Mouse (Mus musculus) neural tube, embryonic 15.5 days (tissue): Measurements from ENCODE around the gene Atxn3. TPM values are rescaled to one million over a fixed set of nuclear protein-coding genes. Genes with fewer than 3 reads are reported as not detected.

Experiments used
- ATAC-seq: fragments of 200-750 bp; cut with Nextera tagmentation; 2 replicates; pipeline ENCODE4 v1.8.0; 2017; ENCODE audit warnings: mild to moderate bottlenecking, moderate TSS enrichment, moderate library complexity; ENCODE audit not compliant: low FRiP score
- H3K27ac ChIP-seq: fragments of 300-500 bp; sonication (generic); replicated peaks from 2 replicates; pipeline ENCODE4 v1.5.1; 2015; ENCODE audit warnings: mild to moderate bottlenecking, inconsistent platforms
- H3K27me3 ChIP-seq: fragments of 300-500 bp; sonication (generic); replicated peaks from 2 replicates; pipeline ENCODE4 v1.6.1; 2015; ENCODE audit warnings: inconsistent platforms
- H3K36me3 ChIP-seq: fragments of 300-500 bp; sonication (generic); 2 replicates; pipeline ENCODE4 v1.6.1; 2015; ENCODE audit warnings: inconsistent platforms
- H3K4me1 ChIP-seq: fragments of 300-500 bp; sonication (generic); 2 replicates; pipeline ENCODE4 v1.6.1; 2015; ENCODE audit warnings: inconsistent platforms
- H3K4me2 ChIP-seq: fragments of 300-500 bp; sonication (generic); 2 replicates; pipeline ENCODE4 v1.6.1; 2015; ENCODE audit warnings: inconsistent platforms, mild to moderate bottlenecking, moderate library complexity
- H3K4me3 ChIP-seq: fragments of 300-500 bp; sonication (generic); replicated peaks from 2 replicates; pipeline ENCODE4 v1.5.1; 2015; ENCODE audit warnings: mild to moderate bottlenecking, inconsistent platforms
- H3K9ac ChIP-seq: fragments of 300-500 bp; sonication (generic); replicated peaks from 2 replicates; pipeline ENCODE4 v1.6.1; 2015; ENCODE audit warnings: mild to moderate bottlenecking, inconsistent platforms
- H3K9me3 ChIP-seq: fragments of 300-500 bp; sonication (generic); replicated peaks from 2 replicates; pipeline ENCODE4 v1.6.1; 2016; ENCODE audit warnings: inconsistent platforms
- WGBS: fragments of 180-500 bp; shearing (Covaris S2); methylation state at CpG from one replicate; pipeline ENCODE4 v1.1.7; 2015; ENCODE audit warnings: mixed read lengths; 5-methylcytosine and 5-hydroxymethylcytosine counted together
- polyA plus RNA-seq: library from polyadenylated mRNA; unstranded; fragments of >200 nt; fragmentation: Nextera tagmentation; extraction: Ambion mirVana; gene quantifications from 2 replicates; pipeline ENCODE4 v1.2.1, GENCODE M21; 2015

The Atxn3 gene
- 9.8 and 12.5 TPM in 2 replicates for polyA plus RNA-seq

- Histone ChIP-seq H3K9ac (peak within 1 kb of the TSS; percentile 83), H3K4me1 (peaks cover 16% of the 10 kb centered on the region), H3K27ac (peak within 1 kb of the TSS; percentile 80), H3K27me3 (no peaks in the 10 kb centered on the region), H3K36me3 (no peaks in the 10 kb centered on the region), H3K4me2 (peak within 1 kb of the TSS; percentile 68), H3K9me3 (no peaks in the 10 kb centered on the region), H3K4me3 (peak within 1 kb of the TSS; percentile 91)
- WGBS = 0% methylated on average over 37 of the region's 54 CpGs
- peak; percentile 100 for ATAC-seq
Measured at GRCm38 (mm10) chr12:101957942-101958544, at the start of gene Atxn3. Atxn3 (minus strand) TSS chr12:101958246.

DNA sequence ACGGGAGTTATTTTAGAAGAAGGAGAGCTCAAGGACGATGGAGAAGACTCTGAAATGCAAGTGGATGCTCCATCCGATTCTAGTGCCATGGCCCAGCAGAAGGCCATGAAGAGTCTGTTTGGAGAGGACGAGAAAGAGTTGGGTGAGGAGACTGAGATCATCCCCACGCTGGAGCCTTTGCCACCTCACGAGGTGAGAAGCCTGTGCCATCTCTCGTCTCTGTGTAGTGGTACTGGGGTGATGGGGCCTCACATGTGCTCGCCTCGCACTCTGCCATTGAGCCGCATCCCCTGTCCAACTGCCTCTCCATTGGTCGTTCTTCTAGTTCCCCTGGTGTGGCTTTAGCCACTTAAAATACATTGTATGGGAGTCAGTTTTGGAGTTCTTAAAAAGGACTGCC is 42.7 kb upstream of the Atxn3 start:
- H3K4me2 ChIP-seq = no peak overlapping the region
- ATAC-seq = no peak
- H3K4me1 ChIP-seq = no peaks in the 10 kb centered on the region
- no peaks in the 10 kb centered on the region for H3K27me3 ChIP-seq
- no peak overlapping the region for H3K4me3 ChIP-seq
- 92% methylated on average over 11 of the region's 11 CpGs for WGBS
- H3K9me3 ChIP-seq = no peaks in the 10 kb centered on the region
- H3K36me3 ChIP-seq = peaks cover 77% of the 10 kb centered on the region
- no peak overlapping the region for H3K27ac ChIP-seq
- H3K9ac ChIP-seq = no peak overlapping the region

- no peaks in the 10 kb centered on the region for H3K27me3 ChIP-seq
- H3K9me3 ChIP-seq = no peaks in the 10 kb centered on the region
- H3K36me3 ChIP-seq = peaks cover 76% of the 10 kb centered on the region
- no peak overlapping the region for H3K4me2 ChIP-seq
- no peak for ATAC-seq
- WGBS = 96% methylated on average over 5 of the region's 5 CpGs
- H3K4me3 ChIP-seq = no peak overlapping the region
- no peaks in the 10 kb centered on the region for H3K4me1 ChIP-seq
- no peak overlapping the region for H3K27ac ChIP-seq
- H3K9ac ChIP-seq = no peak overlapping the region
Measured at GRCm38 (mm10) chr12:101998929-101999328, 40.9 kb upstream of the Atxn3 start.

- Histone ChIP-seq H3K4me1 (no peaks in the 10 kb centered on the region), H3K27ac (no peak overlapping the region), H3K9me3 (no peaks in the 10 kb centered on the region), H3K4me3 (no peak overlapping the region), H3K36me3 (peaks cover 74% of the 10 kb centered on the region), H3K9ac (no peak overlapping the region), H3K4me2 (no peak overlapping the region), H3K27me3 (no peaks in the 10 kb centered on the region)
- WGBS = 93% methylated on average over 8 of the region's 8 CpGs
- ATAC-seq = no peak
Measured at GRCm38 (mm10) chr12:101994576-101995467, 36.8 kb upstream of the Atxn3 start.

DNA sequence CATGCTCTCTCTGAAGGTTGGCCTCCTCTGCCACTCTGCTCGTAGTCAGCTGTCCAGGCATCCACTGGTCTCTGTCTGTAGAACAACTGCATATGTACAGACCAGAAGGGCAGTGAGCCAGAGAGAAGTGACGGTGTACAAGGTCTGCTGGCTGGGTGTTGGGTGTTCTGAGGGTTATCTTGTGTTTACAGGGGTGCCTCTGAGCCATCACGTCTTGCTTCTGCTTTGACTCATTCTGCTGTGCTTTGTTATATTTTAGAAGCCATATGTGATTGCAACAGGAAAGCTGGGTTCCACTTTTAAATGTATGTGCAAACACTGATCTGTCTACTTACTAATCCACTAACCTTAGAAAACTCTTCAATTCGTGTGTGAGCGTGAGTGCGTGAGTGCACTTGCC is 29.6 kb upstream of the Atxn3 start:
- no peaks in the 10 kb centered on the region for H3K4me1 ChIP-seq
- H3K4me3 ChIP-seq = no peak overlapping the region
- 92% methylated on average over 6 of the region's 6 CpGs for WGBS
- ATAC-seq = no peak
- H3K27ac ChIP-seq = no peak overlapping the region
- no peak overlapping the region for H3K9ac ChIP-seq
- H3K9me3 ChIP-seq = no peaks in the 10 kb centered on the region
- peaks cover 82% of the 10 kb centered on the region for H3K36me3 ChIP-seq
- H3K4me2 ChIP-seq = no peak overlapping the region
- no peaks in the 10 kb centered on the region for H3K27me3 ChIP-seq

GRCm38 (mm10) chr12:101985110-101985509 is 27.1 kb upstream of the Atxn3 start:
- H3K36me3 ChIP-seq = peaks cover 60% of the 10 kb centered on the region
- ATAC-seq = no peak

GRCm38 (mm10) chr12:101982977-101983376 is 24.9 kb upstream of the Atxn3 start:
- H3K27ac ChIP-seq = no peak overlapping the region
- H3K4me2 ChIP-seq = no peak overlapping the region
- 0 out of 2 replicates have a peak, but pooled peaks cover under 1% of the 10 kb centered on the region for H3K4me1 ChIP-seq
- H3K27me3 ChIP-seq = no peaks in the 10 kb centered on the region
- H3K9me3 ChIP-seq = no peaks in the 10 kb centered on the region
- 95% methylated on average over 9 of the region's 9 CpGs for WGBS
- H3K36me3 ChIP-seq = peaks cover 41% of the 10 kb centered on the region
- no peak overlapping the region for H3K9ac ChIP-seq
- no peak overlapping the region for H3K4me3 ChIP-seq
- no peak for ATAC-seq

More at GRCm38 (mm10) chr12:101985110-101985509, 27.1 kb upstream of the Atxn3 start:
- Histone ChIP-seq H3K9me3 (no peaks in the 10 kb centered on the region), H3K27me3 (no peaks in the 10 kb centered on the region), H3K9ac (no peak overlapping the region), H3K4me2 (no peak overlapping the region), H3K4me3 (no peak overlapping the region), H3K27ac (no peak overlapping the region), H3K4me1 (no peaks in the 10 kb centered on the region)
- WGBS = 47% methylated on average over 3 of the region's 3 CpGs

GRCm38 (mm10) chr12:101981559-101981958 is 23.5 kb upstream of the Atxn3 start:
- Histone ChIP-seq H3K9me3 (no peaks in the 10 kb centered on the region), H3K27ac (no peak overlapping the region), H3K4me1 (peaks cover 14% of the 10 kb centered on the region), H3K27me3 (no peaks in the 10 kb centered on the region), H3K4me2 (no peak overlapping the region), H3K36me3 (peaks cover 29% of the 10 kb centered on the region), H3K4me3 (no peak overlapping the region), H3K9ac (no peak overlapping the region)
- WGBS = 92% methylated on average over 2 of the region's 2 CpGs
- no peak for ATAC-seq

- Histone ChIP-seq H3K27ac (no peak overlapping the region), H3K4me3 (no peak overlapping the region), H3K27me3 (no peaks in the 10 kb centered on the region), H3K36me3 (peaks cover 26% of the 10 kb centered on the region), H3K9ac (no peak overlapping the region), H3K9me3 (no peaks in the 10 kb centered on the region), H3K4me2 (no peak overlapping the region), H3K4me1 (peaks cover 16% of the 10 kb centered on the region)
- 84% methylated on average over 5 of the region's 5 CpGs for WGBS
- no peak for ATAC-seq
Measured at GRCm38 (mm10) chr12:101980266-101980665, 22.2 kb upstream of the Atxn3 start.

DNA sequence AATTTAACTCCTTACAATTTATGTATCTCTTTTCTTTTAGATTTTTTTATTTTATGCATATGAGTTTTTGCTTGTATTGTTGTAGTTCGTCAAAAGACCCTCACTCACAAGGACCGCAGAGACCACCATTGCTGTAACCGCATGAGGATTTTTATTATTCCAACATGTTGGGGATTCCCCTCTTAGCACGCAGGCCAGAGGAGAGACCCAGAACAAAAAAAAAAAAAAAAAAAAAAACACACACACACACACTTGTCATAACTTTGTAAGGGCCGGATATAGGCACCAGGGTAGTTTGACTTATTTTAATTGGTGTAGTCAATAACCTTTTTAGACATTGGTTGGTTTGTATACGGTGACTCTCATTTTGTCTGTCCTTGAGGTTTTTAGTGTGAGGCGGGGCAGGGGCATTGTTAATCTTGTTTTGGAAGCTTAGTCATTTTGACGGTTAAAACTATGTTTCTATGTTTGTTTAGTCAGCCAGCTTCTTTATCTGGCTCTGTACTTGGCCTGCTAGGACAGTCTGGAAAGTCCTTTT is 21.2 kb upstream of the Atxn3 start:
- ATAC-seq = no peak
- Histone ChIP-seq H3K36me3 (peaks cover 19% of the 10 kb centered on the region), H3K4me2 (no peak overlapping the region), H3K27me3 (no peaks in the 10 kb centered on the region), H3K4me3 (no peak overlapping the region), H3K9me3 (no peaks in the 10 kb centered on the region), H3K4me1 (peaks cover 24% of the 10 kb centered on the region), H3K9ac (no peak overlapping the region), H3K27ac (no peak overlapping the region)
- 95% methylated on average over 8 of the region's 8 CpGs for WGBS

GRCm38 (mm10) chr12:101978588-101978987 is 20.5 kb upstream of the Atxn3 start:
- 96% methylated on average over 1 of the region's 1 CpGs for WGBS
- no peak overlapping the region for H3K4me2 ChIP-seq
- H3K9me3 ChIP-seq = no peaks in the 10 kb centered on the region
- no peaks in the 10 kb centered on the region for H3K27me3 ChIP-seq
- ATAC-seq = no peak
- no peak overlapping the region for H3K27ac ChIP-seq
- peaks cover 12% of the 10 kb centered on the region for H3K36me3 ChIP-seq
- no peak overlapping the region for H3K9ac ChIP-seq
- no peak overlapping the region for H3K4me3 ChIP-seq
- peaks cover 27% of the 10 kb centered on the region for H3K4me1 ChIP-seq

GRCm38 (mm10) chr12:101978162-101978561 is 20.1 kb upstream of the Atxn3 start:
- Histone ChIP-seq H3K9ac (no peak overlapping the region), H3K27me3 (no peaks in the 10 kb centered on the region), H3K4me1 (peaks cover 29% of the 10 kb centered on the region), H3K4me3 (no peak overlapping the region), H3K36me3 (peaks cover 7% of the 10 kb centered on the region), H3K27ac (no peak overlapping the region), H3K4me2 (no peak overlapping the region), H3K9me3 (no peaks in the 10 kb centered on the region)
- 91% methylated on average over 5 of the region's 5 CpGs for WGBS
- no peak for ATAC-seq
